Mouse (Mus musculus) megakaryocyte-erythroid progenitor cell, adult 5-6 weeks (primary cell): Measurements from ENCODE around the gene Olfr1508. TPM values are rescaled to one million over a fixed set of nuclear protein-coding genes. Genes with fewer than 3 reads are reported as not detected.
"Not testable (repeated sequence)": the region's sequence is repeated elsewhere in the genome, so short reads cannot be mapped to it uniquely, and the experiment has no call there.

Experiments
- ATAC-seq: replicated peaks from 2 replicates; pipeline ENCODE4 v1.8.0; 2016; ENCODE audit warnings: mild to moderate bottlenecking, inconsistent platforms; ENCODE audit not compliant: severe bottlenecking, poor library complexity, low FRiP score, low TSS enrichment
- total RNA-seq, 2 experiments: library from RNA; stranded (forward) in 1 of 2; stranded (reverse) in 1 of 2; fragments of 200-1000, 215-1000 nt in 1 of 2; fragments of >200 nt in 1 of 2; fragmentation: Nextera tagmentation in 1 of 2; gene quantifications; 2 replicates each; pipeline ENCODE4 v1.2.3; 2014 to 2017

The Olfr1508 gene
- total RNA-seq (2014; fragmentation: Nextera tagmentation) (not detected in 2 replicates), total RNA-seq (2017) (not detected in 2 replicates)

DNA sequence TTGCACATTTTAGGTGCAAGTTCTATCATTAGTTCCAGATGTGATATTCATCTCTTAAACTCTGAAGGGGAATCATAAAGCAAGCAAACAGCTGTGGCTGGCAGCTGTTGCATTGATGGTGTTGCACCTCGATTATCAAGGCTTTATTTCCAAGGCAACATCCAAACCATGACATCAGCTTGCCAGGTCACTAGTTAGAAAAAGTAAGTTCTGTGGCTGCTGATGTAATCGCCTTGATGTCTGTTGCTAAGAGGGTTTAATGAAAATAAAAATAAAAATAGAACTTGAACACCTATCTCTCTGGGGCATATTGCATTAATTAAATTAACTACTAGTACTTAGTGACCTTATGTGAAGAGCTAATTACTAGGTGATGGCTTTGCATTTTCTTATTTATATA is at the start of gene Olfr1508:
Gene Olfr1508, minus strand, starts transcription at position 101 of the 400 bp plus-strand sequence.
- no peak for ATAC-seq

GRCm38 (mm10) chr14:52495516-52495915 is 28.2 kb upstream of the Olfr1508 start, which contains the start of gene Olfr1507:
Olfr1507 (minus strand) TSS chr14:52495749.
- no peak for ATAC-seq

DNA sequence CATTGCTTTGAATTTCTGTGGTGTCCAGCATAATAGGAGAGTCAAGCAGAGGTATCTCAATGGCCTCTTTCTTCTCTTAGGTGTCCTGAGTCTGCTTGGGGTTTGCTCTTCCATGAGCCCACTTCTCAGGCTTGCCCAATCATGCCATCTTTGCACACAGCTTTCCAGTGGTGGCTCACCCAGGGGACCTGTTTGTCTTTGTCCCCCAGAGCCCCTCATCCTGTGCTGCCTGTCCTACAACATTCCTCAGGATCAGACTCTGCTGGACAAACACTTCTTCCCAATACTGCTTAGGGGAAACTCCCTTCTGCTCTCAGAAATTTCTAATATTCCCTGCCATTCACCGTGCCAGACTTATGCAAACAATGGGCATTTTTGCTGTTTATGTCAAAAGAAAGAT is 1.6 kb downstream of the Olfr1508 start:
- ATAC-seq: no peak

DNA sequence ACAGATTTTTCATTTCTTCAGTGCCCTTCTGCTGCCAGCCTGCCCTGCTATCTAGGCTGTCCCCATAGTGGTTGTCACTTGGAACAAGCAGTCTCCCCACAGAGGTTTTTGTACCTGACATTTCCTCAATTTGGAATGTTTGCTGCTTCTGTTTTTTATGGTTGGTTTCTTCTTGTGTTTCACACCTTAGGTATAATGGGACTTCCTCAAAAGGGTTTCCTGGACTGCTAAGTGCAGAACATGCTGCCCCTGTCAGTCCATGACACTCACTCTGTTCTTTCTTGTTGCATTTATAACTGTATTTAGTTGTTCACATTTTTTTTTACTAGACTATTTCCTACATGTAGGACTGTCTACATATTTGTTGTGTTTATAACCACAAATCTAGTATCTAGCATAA is 5.4 kb downstream of the Olfr1508 start:
- no peak for ATAC-seq

GRCm38 (mm10) chr14:52451138-52451537 is 16.2 kb downstream of the Olfr1508 start:
- peak; percentile 77; the same call in 1 of the 2 replicates for ATAC-seq

- no peak for ATAC-seq
Measured at GRCm38 (mm10) chr14:52442690-52443089, 24.6 kb downstream of the Olfr1508 start, which contains the start of gene Olfr1509. Olfr1509 (plus strand) TSS chr14:52442990.

DNA sequence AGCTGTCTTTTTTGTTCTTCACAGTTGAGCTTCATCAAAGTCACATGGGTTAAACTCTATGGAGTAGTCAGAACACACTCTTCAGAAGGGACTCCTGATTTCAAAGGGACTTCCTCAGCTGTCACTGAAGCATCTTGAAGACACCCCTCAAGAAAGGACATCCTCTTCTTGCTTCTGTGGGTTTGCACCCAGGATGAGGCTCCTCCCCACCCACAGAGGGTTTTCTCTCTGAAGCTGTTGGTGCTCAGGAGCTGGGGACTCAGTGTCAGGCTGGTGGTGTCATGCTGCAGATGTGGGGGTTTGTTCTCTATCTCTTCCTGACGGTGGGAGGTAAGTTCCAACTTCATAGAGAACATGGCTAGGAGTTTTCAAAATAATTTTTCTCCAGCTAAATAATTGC is 39.6 kb downstream of the Olfr1508 start:
- no peak for ATAC-seq

DNA sequence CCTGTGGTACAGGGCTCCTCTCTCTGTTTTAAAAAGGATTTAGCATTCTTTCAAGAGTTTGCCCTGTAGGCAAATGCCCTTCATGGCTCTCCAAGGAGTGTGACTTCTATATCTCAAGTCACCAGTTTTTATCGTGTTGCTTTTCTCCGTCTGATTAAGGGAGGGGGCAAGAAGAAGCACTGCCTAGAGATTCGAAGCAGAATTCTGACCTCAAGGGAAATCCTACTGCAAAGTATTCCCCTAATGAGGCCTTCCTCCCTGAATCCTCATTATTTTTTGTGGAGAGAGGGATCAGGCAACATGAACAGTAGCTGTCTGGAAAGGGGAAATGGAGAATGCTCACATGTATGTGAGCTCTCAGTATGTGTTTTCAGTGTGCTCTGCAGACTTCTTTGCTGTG is 53.0 kb downstream of the Olfr1508 start, which contains the start of gene Olfr1510:
Gene Olfr1510, minus strand, starts transcription at position 101 of the 400 bp plus-strand sequence.
- no peak for ATAC-seq

DNA sequence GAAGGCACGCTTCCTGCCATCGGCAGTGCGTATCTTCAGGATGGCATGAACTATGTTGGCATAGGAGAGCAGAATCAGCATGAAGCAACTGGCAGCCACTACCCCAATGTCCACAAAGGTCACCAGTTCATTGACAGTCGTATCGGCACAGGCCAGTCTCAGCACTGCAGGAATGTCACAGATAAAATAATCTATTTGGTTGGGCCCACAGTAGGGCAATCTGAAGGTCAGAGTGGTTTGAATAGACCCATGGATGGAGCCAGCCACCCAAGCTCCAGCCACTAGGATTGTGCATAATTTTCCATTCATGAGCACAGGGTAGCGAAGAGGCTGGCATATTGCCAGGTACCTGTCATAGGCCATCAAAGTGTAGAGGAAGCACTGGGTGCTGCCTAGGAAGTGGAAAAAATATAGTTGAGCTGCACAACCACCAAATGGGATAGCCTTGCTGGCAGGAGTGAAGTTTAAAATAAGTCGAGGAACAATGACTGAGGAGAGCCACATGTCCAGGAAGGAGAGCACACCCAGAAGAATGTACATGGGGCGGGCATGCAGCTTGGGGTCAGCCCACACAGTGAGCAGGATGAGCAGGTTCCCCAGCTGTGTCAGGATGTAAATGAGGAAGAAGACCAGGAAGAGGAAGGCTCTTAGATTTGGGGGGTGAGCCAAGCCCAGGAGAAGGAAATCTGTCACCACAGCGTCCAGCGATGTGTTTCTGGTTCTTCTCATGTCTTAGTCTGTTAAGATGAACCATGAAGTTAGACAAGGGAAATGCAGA is 57.0 kb downstream of the Olfr1508 start:
- ATAC-seq: not testable (repeated sequence)

Other genes starting within 250 kb of the Olfr1508 start
- gene Chd8, start 209.7 kb downstream of the Olfr1508 start, total RNA-seq (2014; fragmentation: Nextera tagmentation): 108 and 137 TPM in 2 replicates
- gene Chd8, start 209.7 kb downstream of the Olfr1508 start, total RNA-seq (2017): 52.5 and 86.4 TPM in 2 replicates
- 24.9 and 26.9 TPM in 2 replicates for gene Tox4, start 188.3 kb downstream of the Olfr1508 start, total RNA-seq (2014; fragmentation: Nextera tagmentation)
- 29.7 and 32.5 TPM in 2 replicates for gene Tox4, start 188.3 kb downstream of the Olfr1508 start, total RNA-seq (2017)
- gene Rab2b, start 187.9 kb downstream of the Olfr1508 start, total RNA-seq (2014; fragmentation: Nextera tagmentation): 5.3 and 6.9 TPM in 2 replicates
- gene Rab2b, start 187.9 kb downstream of the Olfr1508 start, total RNA-seq (2017): 4.8 and 14.1 TPM in 2 replicates
- gene Mettl3, start 162.4 kb downstream of the Olfr1508 start, total RNA-seq (2014; fragmentation: Nextera tagmentation): 99.9 and 106 TPM in 2 replicates
- 80.9 and 82.8 TPM in 2 replicates for gene Mettl3, start 162.4 kb downstream of the Olfr1508 start, total RNA-seq (2017)
- 0.54 and 1.5 TPM in 2 replicates for gene Sall2, start 138.7 kb downstream of the Olfr1508 start, total RNA-seq (2014; fragmentation: Nextera tagmentation)
- gene Sall2, start 138.7 kb downstream of the Olfr1508 start, total RNA-seq (2017): 1.4 TPM in 1 of 2 replicates, not detected in the other
- not detected in 2 replicates for gene Olfr1513, start 111.1 kb downstream of the Olfr1508 start, total RNA-seq (2014; fragmentation: Nextera tagmentation)
- gene Olfr1513, start 111.1 kb downstream of the Olfr1508 start, total RNA-seq (2017): not detected in 2 replicates
- gene Olfr1512, start 88.3 kb downstream of the Olfr1508 start, total RNA-seq (2014; fragmentation: Nextera tagmentation): not detected in 2 replicates
- gene Olfr1512, start 88.3 kb downstream of the Olfr1508 start, total RNA-seq (2017): not detected in 2 replicates
- gene Olfr1511, start 70.1 kb downstream of the Olfr1508 start, total RNA-seq (2014; fragmentation: Nextera tagmentation): not detected in 2 replicates
- gene Olfr1511, start 70.1 kb downstream of the Olfr1508 start, total RNA-seq (2017): not detected in 2 replicates
- gene Olfr1510, start 53.1 kb downstream of the Olfr1508 start, total RNA-seq (2014; fragmentation: Nextera tagmentation): not detected in 2 replicates
- gene Olfr1510, start 53.1 kb downstream of the Olfr1508 start, total RNA-seq (2017): not detected in 2 replicates
- gene Olfr1509, start 24.5 kb downstream of the Olfr1508 start, total RNA-seq (2014; fragmentation: Nextera tagmentation): not detected in 2 replicates
- gene Olfr1509, start 24.5 kb downstream of the Olfr1508 start, total RNA-seq (2017): not detected in 2 replicates
- gene Olfr1507, start 28.3 kb upstream of the Olfr1508 start, total RNA-seq (2014; fragmentation: Nextera tagmentation): not detected in 2 replicates
- not detected in 2 replicates for gene Olfr1507, start 28.3 kb upstream of the Olfr1508 start, total RNA-seq (2017)